Mouse (Mus musculus) G1E (cell line): ENCODE data around the gene Klc2. TPM values are rescaled to one million over a fixed set of nuclear protein-coding genes. Genes with fewer than 3 reads are reported as not detected.

ENCODE experiments used
- ATAC-seq: 2 replicates; pipeline ENCODE4 v1.8.0; 2016; ENCODE audit warnings: mild to moderate bottlenecking; ENCODE audit not compliant: insufficient number of reproducible peaks, poor library complexity, low FRiP score, severe bottlenecking; ENCODE audit errors: extremely low read depth
- DNase-seq: peaks from one replicate; pipeline ENCODE4 v3.0.0; 2012; ENCODE audit warnings: low spot score
- H3K27me3 ChIP-seq: 2 replicates; pipeline ENCODE4 v1.6.1; 2012; ENCODE audit warnings: mild to moderate bottlenecking, low read length, inconsistent platforms; ENCODE audit not compliant: insufficient read depth
- H3K36me3 ChIP-seq: replicated peaks from 2 replicates; pipeline ENCODE3; 2012; ENCODE audit warnings: mild to moderate bottlenecking, inconsistent platforms
- H3K4me1 ChIP-seq: 2 replicates; pipeline ENCODE4 v1.6.1; 2012; ENCODE audit warnings: low read depth, low read length, inconsistent platforms, mixed read lengths; ENCODE audit not compliant: insufficient read depth
- H3K4me3 ChIP-seq: 2 replicates; pipeline ENCODE4 v1.5.1; 2012; ENCODE audit warnings: low read depth, mild to moderate bottlenecking, inconsistent platforms, low read length, moderate library complexity, mixed read lengths
- H3K9me3 ChIP-seq: replicated peaks from 2 replicates; pipeline ENCODE4 v1.6.1; 2012; ENCODE audit warnings: inconsistent platforms
- CTCF ChIP-seq: IDR thresholded peaks from 2 replicates; pipeline ENCODE4 v1.5.1; 2012; ENCODE audit warnings: low read depth, low read length, inconsistent platforms, mixed read lengths
- GATA1 ChIP-seq: IDR thresholded peaks from 2 replicates; pipeline ENCODE4 v1.6.1; 2012; ENCODE audit warnings: borderline replicate concordance, low read length, inconsistent platforms, mixed read lengths
- GATA2 ChIP-seq: IDR thresholded peaks from 2 replicates; pipeline ENCODE4 v1.6.1; 2012; ENCODE audit warnings: low read depth, low read length, inconsistent platforms, borderline replicate concordance
- POLR2AphosphoS5 ChIP-seq: IDR thresholded peaks from 2 replicates; pipeline ENCODE4 v1.6.1; 2012; ENCODE audit warnings: low read depth, low read length, inconsistent platforms; ENCODE audit not compliant: insufficient replicate concordance
- TAL1 ChIP-seq: conservative IDR thresholded peaks from 2 replicates; pipeline ENCODE4 v1.6.1; 2012; ENCODE audit warnings: low read depth, low read length, inconsistent platforms, mixed read lengths
- polyA plus RNA-seq: library from polyadenylated mRNA; stranded (reverse); fragments of >175 nt; gene quantifications from 2 replicates; pipeline ENCODE4 v1.2.3, GENCODE M21; 2012
- total RNA-seq, 2 experiments: library from RNA; stranded (forward) in 1 of 2; stranded (reverse) in 1 of 2; fragments of 200-1000 nt in 1 of 2; fragments of >200 nt in 1 of 2; fragmentation: Nextera tagmentation in 1 of 2; gene quantifications; 2 replicates each; pipeline ENCODE4 v1.2.3; 2014 to 2017

Klc2 gene
- total and polyA plus RNA-seq, 3 experiments: 3.4 to 10.1 (median 6.8) TPM

- Histone ChIP-seq H3K4me3 (peak overlapping the region; percentile 68; the same call in 1 of the 2 replicates), H3K4me1 (peaks cover 47% of the 10 kb centered on the region), H3K36me3 (peaks cover 56% of the 10 kb centered on the region), H3K27me3 (peaks cover 17% of the 10 kb centered on the region), H3K9me3 (no peaks in the 10 kb centered on the region)
- no peak for ATAC-seq
- TF ChIP-seq GATA2 (no peak), TAL1 (no peak), CTCF (no peak), GATA1 (no peak), POLR2AphosphoS5 (no peak)
- no peak for DNase-seq
These were observed 20.6 kb downstream of the Klc2 start for GRCm38 (mm10) chr19:5097521-5098362.

GRCm38 (mm10) chr19:5095887-5096474 is 22.4 kb downstream of the Klc2 start:
- Histone ChIP-seq H3K4me3 (no peak overlapping the region), H3K36me3 (peaks cover 56% of the 10 kb centered on the region)
- ATAC-seq: no peak

GRCm38 (mm10) chr19:5094746-5095417 is 23.5 kb downstream of the Klc2 start:
- TF ChIP-seq GATA2: no peak
- TF ChIP-seq POLR2AphosphoS5: no peak
- no peak for TF ChIP-seq CTCF
- TF ChIP-seq GATA1: no peak
- TF ChIP-seq TAL1: no peak
- DNase-seq (no peak), ATAC-seq (no peak)
- Histone ChIP-seq H3K36me3 (peaks cover 55% of the 10 kb centered on the region), H3K9me3 (no peaks in the 10 kb centered on the region), H3K4me3 (no peak overlapping the region), H3K27me3 (peaks cover 17% of the 10 kb centered on the region), H3K4me1 (peaks cover 47% of the 10 kb centered on the region)

More at GRCm38 (mm10) chr19:5095887-5096474, 22.4 kb downstream of the Klc2 start:
- H3K4me1 ChIP-seq: peaks cover 47% of the 10 kb centered on the region
- H3K27me3 ChIP-seq: peaks cover 17% of the 10 kb centered on the region
- TF ChIP-seq CTCF (no peak), POLR2AphosphoS5 (no peak), TAL1 (no peak), GATA2 (no peak), GATA1 (no peak)
- no peak for DNase-seq
- no peaks in the 10 kb centered on the region for H3K9me3 ChIP-seq

DNA sequence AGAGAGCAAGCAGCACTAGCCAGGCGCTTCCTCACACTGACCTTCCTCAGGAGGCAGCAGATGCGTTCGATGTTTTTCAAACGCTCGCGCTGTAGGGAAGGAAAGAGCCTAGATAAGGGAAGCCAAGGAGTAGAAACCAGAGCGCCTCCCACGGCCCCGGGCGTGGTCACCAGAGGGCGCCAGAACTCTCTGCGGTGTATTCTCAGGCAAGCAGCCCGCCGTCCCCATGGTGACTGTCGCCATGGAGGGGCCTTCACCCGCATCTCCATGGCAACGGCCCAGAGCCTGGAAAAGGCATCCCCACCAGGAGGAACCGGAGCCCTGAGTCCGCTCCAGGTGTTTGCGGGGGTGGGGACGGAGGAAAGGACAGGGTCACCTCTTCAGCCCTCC is 24.1 kb downstream of the Klc2 start:
- TF ChIP-seq CTCF: peak; percentile 64
- TF ChIP-seq POLR2AphosphoS5: no peak
- Histone ChIP-seq H3K27me3 (peaks cover 17% of the 10 kb centered on the region), H3K4me3 (no peak overlapping the region), H3K4me1 (peaks cover 48% of the 10 kb centered on the region), H3K36me3 (peaks cover 55% of the 10 kb centered on the region), H3K9me3 (no peaks in the 10 kb centered on the region)
- DNase-seq: peak; percentile 82
- peak; percentile 66 for ATAC-seq

GRCm38 (mm10) chr19:5093481-5094242 is 24.7 kb downstream of the Klc2 start:
- ATAC-seq (no peak), DNase-seq (no peak)
- H3K4me1 ChIP-seq: peaks cover 49% of the 10 kb centered on the region
- no peak overlapping the region for H3K4me3 ChIP-seq
- TF ChIP-seq GATA2 (no peak), TAL1 (no peak), CTCF (no peak), GATA1 (no peak), POLR2AphosphoS5 (no peak)
- peaks cover 17% of the 10 kb centered on the region for H3K27me3 ChIP-seq
- peaks cover 51% of the 10 kb centered on the region for H3K36me3 ChIP-seq
- H3K9me3 ChIP-seq: no peaks in the 10 kb centered on the region

DNA sequence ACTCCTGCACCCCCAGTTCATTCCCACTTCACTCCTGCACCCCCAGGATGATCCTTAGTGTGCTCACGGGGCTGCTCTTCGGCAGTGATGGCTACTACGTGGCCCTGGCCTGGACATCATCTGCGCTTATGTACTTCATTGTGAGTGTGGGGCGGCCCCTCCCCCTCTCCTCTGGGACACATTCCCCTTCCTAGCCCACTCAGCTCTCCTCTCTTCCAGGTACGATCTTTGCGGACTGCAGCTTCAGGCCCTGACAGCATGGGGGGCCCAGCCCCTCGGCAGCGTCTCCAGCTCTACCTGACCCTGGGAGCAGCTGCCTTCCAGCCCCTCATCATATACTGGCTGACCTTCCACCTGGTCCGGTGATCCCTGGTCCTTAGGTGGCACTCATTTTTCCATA is 26.3 kb downstream of the Klc2 start:
- ATAC-seq (no peak), DNase-seq (no peak)
- TF ChIP-seq GATA2 (no peak), CTCF (no peak), GATA1 (no peak), POLR2AphosphoS5 (no peak)
- Histone ChIP-seq H3K4me3 (no peak overlapping the region), H3K4me1 (peaks cover 48% of the 10 kb centered on the region), H3K9me3 (no peaks in the 10 kb centered on the region), H3K36me3 (peaks cover 50% of the 10 kb centered on the region), H3K27me3 (peaks cover 12% of the 10 kb centered on the region)
